Mouse (Mus musculus): Measurements from ENCODE around the gene Kndc1.

DNA sequence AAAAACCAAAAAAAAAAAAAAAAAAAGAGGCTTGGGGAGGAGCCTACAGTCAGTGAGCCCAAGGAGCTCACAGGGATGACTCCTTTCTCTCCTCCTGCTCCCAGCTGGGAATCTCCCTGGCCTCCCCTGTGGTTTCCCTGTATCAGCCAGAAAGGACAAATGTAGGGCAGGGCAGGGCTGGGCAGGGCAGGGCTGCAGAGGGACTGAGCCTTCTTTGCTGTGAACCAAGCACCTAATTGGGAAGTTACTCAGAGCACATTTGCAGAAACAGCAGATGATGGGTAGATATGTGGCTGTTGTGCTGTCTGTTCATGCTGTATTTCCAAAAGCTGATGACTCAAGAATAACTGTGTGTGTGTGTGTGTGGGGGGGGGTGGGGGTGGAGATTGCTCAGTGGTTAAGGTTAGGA, 78.4 kb downstream of the Kndc1 start:
- TF ChIP-seq POLR2A (IDR thresholded peaks at IDR 0.05; ENCODE audit: borderline replicate concordance, control insufficient read depth, low read depth, low read length), result no peak
- TF ChIP-seq CTCF (IDR thresholded peaks at IDR 0.05; ENCODE audit: control insufficient read depth, insufficient read depth, low read length), result no peak

Data from bone marrow, adult 2 months (tissue).